Mouse (Mus musculus) hindbrain, postnatal 0 days (tissue): ENCODE data around the gene Aagab. TPM values are rescaled to one million over a fixed set of nuclear protein-coding genes. Genes with fewer than 3 reads are reported as not detected.
A peak's percentile ranks its signal among the peaks of the same experiment; 100 is the strongest.

Experiments
- ATAC-seq: fragments of 200-750 bp; cut with Nextera tagmentation; 2 replicates; pipeline ENCODE4 v1.8.0; 2017; ENCODE audit warnings: mild to moderate bottlenecking, moderate TSS enrichment, moderate library complexity
- DNase-seq: peaks from one replicate; pipeline ENCODE4 v3.0.0-alpha.2; 2015; ENCODE audit warnings: low spot score
- H3K27ac ChIP-seq: fragments of 300-500 bp; sonication (generic); 2 replicates; pipeline ENCODE4 v1.5.1; 2014; ENCODE audit warnings: mild to moderate bottlenecking
- H3K27me3 ChIP-seq: fragments of 300-500 bp; sonication (generic); 2 replicates; pipeline ENCODE4 v1.6.1; 2014; ENCODE audit warnings: low read length, mixed read lengths; ENCODE audit not compliant: insufficient read depth
- H3K36me3 ChIP-seq: fragments of 300-500 bp; sonication (generic); 2 replicates; pipeline ENCODE4 v1.6.1; 2014; ENCODE audit warnings: low read length, mixed read lengths; ENCODE audit not compliant: insufficient read depth
- H3K4me1 ChIP-seq: fragments of 300-500 bp; sonication (generic); 2 replicates; pipeline ENCODE4 v1.6.1; 2014; ENCODE audit warnings: antibody characterized with exemption, low read length, mixed read lengths; ENCODE audit not compliant: insufficient read depth
- H3K4me2 ChIP-seq: fragments of 300-500 bp; sonication (generic); 2 replicates; pipeline ENCODE4 v1.6.1; 2014; ENCODE audit warnings: low read depth, mild to moderate bottlenecking, low read length, moderate library complexity, mixed read lengths
- H3K4me3 ChIP-seq: fragments of 300-500 bp; sonication (generic); 2 replicates; pipeline ENCODE4 v1.5.1; 2014; ENCODE audit warnings: low read length
- H3K9ac ChIP-seq: fragments of 300-500 bp; sonication (generic); replicated peaks from 2 replicates; pipeline ENCODE4 v1.6.1; 2014; ENCODE audit warnings: mild to moderate bottlenecking, low read length, moderate library complexity, mixed read lengths
- H3K9me3 ChIP-seq: fragments of 300-500 bp; sonication (generic); 2 replicates; pipeline ENCODE4 v1.6.1; 2016; ENCODE audit warnings: low read length, mixed read lengths
- CTCF ChIP-seq: IDR thresholded peaks from 2 replicates; pipeline ENCODE4 v1.5.1; 2016; ENCODE audit warnings: antibody characterized with exemption, control low read depth, low read depth
- WGBS: fragments of 180-500 bp; shearing (Covaris S2); extraction: QIAGEN DNeasy Blood & Tissue Kit; methylation state at CpG from one replicate; pipeline ENCODE4 v1.1.7; 2014; 5-methylcytosine and 5-hydroxymethylcytosine counted together
- polyA plus RNA-seq: library from polyadenylated mRNA; unstranded; fragments of >200 nt; fragmentation: Nextera tagmentation; extraction: Ambion mirVana; gene quantifications from 2 replicates; pipeline ENCODE4 v1.2.1, GENCODE M21; 2015
- total RNA-seq: library from RNA; depleted of rRNA; stranded (reverse); fragments of >200 nt; gene quantifications from 2 replicates; pipeline ENCODE4 v1.2.3, GENCODE M21; 2014

Aagab gene
- total and polyA plus RNA-seq, 2 experiments from 2014 or later: 30.9 to 51.9 TPM

GRCm38 (mm10) chr9:63650905-63651304, 48.4 kb downstream of the Aagab start:
- no peak overlapping the region for H3K4me2 ChIP-seq
- no peak overlapping the region for H3K27ac ChIP-seq
- no peaks in the 10 kb centered on the region for H3K36me3 ChIP-seq
- 58% methylated on average over 14 of the region's 14 CpGs for WGBS
- peaks cover 14% of the 10 kb centered on the region for H3K4me1 ChIP-seq
- no peak for TF ChIP-seq CTCF
- no peaks in the 10 kb centered on the region for H3K27me3 ChIP-seq
- DNase-seq (no peak), ATAC-seq (no peak)
- no peak overlapping the region for H3K9ac ChIP-seq
- H3K4me3 ChIP-seq: no peak overlapping the region
- H3K9me3 ChIP-seq: no peaks in the 10 kb centered on the region

GRCm38 (mm10) chr9:63651594-63651993, 49.1 kb downstream of the Aagab start:
- no peaks in the 10 kb centered on the region for H3K27me3 ChIP-seq
- no peak for TF ChIP-seq CTCF
- no peak overlapping the region for H3K4me2 ChIP-seq
- H3K4me3 ChIP-seq: no peak overlapping the region
- WGBS: 45% methylated on average over 11 of the region's 11 CpGs
- H3K4me1 ChIP-seq: peaks cover 17% of the 10 kb centered on the region
- H3K27ac ChIP-seq: no peak overlapping the region
- H3K9me3 ChIP-seq: no peaks in the 10 kb centered on the region
- no peak overlapping the region for H3K9ac ChIP-seq
- no peaks in the 10 kb centered on the region for H3K36me3 ChIP-seq
- peak; percentile 32 for DNase-seq
- ATAC-seq: no peak

GRCm38 (mm10) chr9:63653666-63654065, 51.2 kb downstream of the Aagab start:
- H3K9ac ChIP-seq: no peak overlapping the region

GRCm38 (mm10) chr9:63654575-63654974, 52.1 kb downstream of the Aagab start:
- no peak for TF ChIP-seq CTCF
- H3K4me2 ChIP-seq: no peak overlapping the region
- H3K4me3 ChIP-seq: no peak overlapping the region
- no peak overlapping the region for H3K27ac ChIP-seq
- peaks cover 25% of the 10 kb centered on the region for H3K4me1 ChIP-seq
- no peaks in the 10 kb centered on the region for H3K36me3 ChIP-seq
- H3K9me3 ChIP-seq: no peaks in the 10 kb centered on the region
- no peak for ATAC-seq
- 83% methylated on average over 8 of the region's 8 CpGs for WGBS
- H3K27me3 ChIP-seq: no peaks in the 10 kb centered on the region
- no peak overlapping the region for H3K9ac ChIP-seq
- DNase-seq: no peak

More at GRCm38 (mm10) chr9:63653666-63654065, 51.2 kb downstream of the Aagab start:
- H3K9me3 ChIP-seq: no peaks in the 10 kb centered on the region
- H3K27ac ChIP-seq: peak overlapping the region; percentile 5; the same call in 1 of the 2 replicates
- ATAC-seq (peak; percentile 56), DNase-seq (peak; percentile 64)
- no peaks in the 10 kb centered on the region for H3K36me3 ChIP-seq
- H3K4me3 ChIP-seq: no peak overlapping the region
- H3K4me2 ChIP-seq: no peak overlapping the region
- 13% methylated on average over 7 of the region's 7 CpGs for WGBS
- TF ChIP-seq CTCF: no peak
- peaks cover 17% of the 10 kb centered on the region for H3K4me1 ChIP-seq
- no peaks in the 10 kb centered on the region for H3K27me3 ChIP-seq

GRCm38 (mm10) chr9:63655092-63655491, 52.6 kb downstream of the Aagab start:
- no peak overlapping the region for H3K27ac ChIP-seq
- no peak for ATAC-seq
- DNase-seq: no peak
- H3K9ac ChIP-seq: no peak overlapping the region
- no peak overlapping the region for H3K4me2 ChIP-seq
- TF ChIP-seq CTCF: no peak
- H3K9me3 ChIP-seq: no peaks in the 10 kb centered on the region
- no peak overlapping the region for H3K4me3 ChIP-seq
- no peaks in the 10 kb centered on the region for H3K27me3 ChIP-seq
- no peaks in the 10 kb centered on the region for H3K36me3 ChIP-seq
- 14% methylated on average over 1 of the region's 1 CpGs for WGBS
- peaks cover 25% of the 10 kb centered on the region for H3K4me1 ChIP-seq

- H3K4me3 ChIP-seq: no peak overlapping the region
- no peak overlapping the region for H3K4me2 ChIP-seq
- ATAC-seq (no peak), DNase-seq (no peak)
- WGBS: 77% methylated on average over 4 of the region's 4 CpGs
- TF ChIP-seq CTCF: no peak
- H3K27ac ChIP-seq: no peak overlapping the region
- no peaks in the 10 kb centered on the region for H3K27me3 ChIP-seq
- peaks cover 20% of the 10 kb centered on the region for H3K4me1 ChIP-seq
- no peak overlapping the region for H3K9ac ChIP-seq
- H3K36me3 ChIP-seq: no peaks in the 10 kb centered on the region
- H3K9me3 ChIP-seq: no peaks in the 10 kb centered on the region
Observed at GRCm38 (mm10) chr9:63657167-63657566, 54.7 kb downstream of the Aagab start.

- H3K4me3 ChIP-seq: no peak overlapping the region
- peaks cover 17% of the 10 kb centered on the region for H3K4me1 ChIP-seq
- TF ChIP-seq CTCF: no peak
- H3K9ac ChIP-seq: no peak overlapping the region
- no peaks in the 10 kb centered on the region for H3K36me3 ChIP-seq
- H3K27ac ChIP-seq: 0 out of 2 replicates have a peak overlapping the region, but pooled peaks have one; percentile 15
- H3K4me2 ChIP-seq: no peak overlapping the region
- ATAC-seq (no peak), DNase-seq (no peak)
- no peaks in the 10 kb centered on the region for H3K27me3 ChIP-seq
- WGBS: 69% methylated on average over 9 of the region's 9 CpGs
- no peaks in the 10 kb centered on the region for H3K9me3 ChIP-seq
Observed at GRCm38 (mm10) chr9:63658436-63658835, 56.0 kb downstream of the Aagab start.
